ENCODE assay signal across 8 mouse cellular contexts in genomic region chr10:81996742-81997536, GRCm38 (mm10). TPM values are rescaled to one million over a fixed set of nuclear protein-coding genes. Genes with fewer than 3 reads are reported as not detected.
A peak's percentile ranks its signal among the peaks of the same experiment; 100 is the strongest.
DNase-seq lines count a peak whose midpoint lies in the region; ATAC-seq and TF ChIP-seq lines count a peak whose summit lies in the region.
"Not testable (repeated sequence)": the region's sequence is repeated elsewhere in the genome, so short reads cannot be mapped to it uniquely, and the experiment has no call there.

No protein-coding gene starts in this region.

- WGBS in forebrain, postnatal 0 days: under 1% methylated on average over 13 of the region's 48 CpGs
- WGBS in neural tube, embryonic 14.5 days: 2% methylated on average over 11 of the region's 48 CpGs

- peak; percentile 84 for DNase-seq in MEL-GATA-1-ER (ENCODE audit: extremely low read depth, low read depth)
- DNase-seq in cerebellum, adult 8-10 months: peak; percentile 58
- DNase-seq in forebrain, postnatal 0 days: peak; percentile 93
- peak; percentile 73 for DNase-seq in heart, postnatal 4 days
- peak; percentile 41 to 81 for DNase-seq in layer of hippocampus, adult 18-20 months (ENCODE audit: low spot score in 2 of 2)
- DNase-seq in lung, adult 18-20 months: peak; percentile 73 to 74
- DNase-seq in testis, postnatal 10 days (ENCODE audit: low spot score): peak; percentile 73

- H3K4me1 ChIP-seq in forebrain, postnatal 0 days (ENCODE audit: insufficient read depth); neural tube, embryonic 14.5 days (ENCODE audit: control insufficient read depth, insufficient read depth, low read length): not testable (repeated sequence)

- not testable (repeated sequence) for H3K27ac ChIP-seq in forebrain, postnatal 0 days (ENCODE audit: low read depth, low read length); neural tube, embryonic 14.5 days (ENCODE audit: low read depth, low read length)

- TF ChIP-seq CTCF in forebrain, postnatal 0 days (IDR thresholded peaks at IDR 0.05; ENCODE audit: low read depth): not testable (repeated sequence)

- not testable (repeated sequence) for H3K36me3 ChIP-seq in forebrain, postnatal 0 days (ENCODE audit: insufficient read depth); neural tube, embryonic 14.5 days (ENCODE audit: control insufficient read depth, insufficient read depth, low read length)

- H3K4me3 ChIP-seq in forebrain, postnatal 0 days (ENCODE audit: low read depth, low read length): peak overlapping the region; percentile 22
- H3K4me3 ChIP-seq in neural tube, embryonic 14.5 days (ENCODE audit: low read depth, low read length): peak overlapping the region; percentile 32

- peak; percentile 100 for ATAC-seq in forebrain, postnatal 0 days
- ATAC-seq in neural tube, embryonic 14.5 days (ENCODE audit: low read depth): peak; percentile 100

- 0 out of 2 replicates have a peak overlapping the region, but pooled peaks have one; percentile 22 for H3K9ac ChIP-seq in forebrain, postnatal 0 days
- H3K9ac ChIP-seq in neural tube, embryonic 14.5 days (replicated peaks; ENCODE audit: low read depth, low read length): not testable (repeated sequence)

- H3K27me3 ChIP-seq in forebrain, postnatal 0 days (ENCODE audit: insufficient read depth, low read length); neural tube, embryonic 14.5 days (ENCODE audit: control insufficient read depth, insufficient read depth, low read length): not testable (repeated sequence)

- not testable (repeated sequence) for H3K9me3 ChIP-seq in forebrain, postnatal 0 days (ENCODE audit: low read length); neural tube, embryonic 14.5 days (ENCODE audit: control insufficient read depth, low read length)

- H3K4me2 ChIP-seq in forebrain, postnatal 0 days (ENCODE audit: low read depth): peak overlapping the region; percentile 46
- H3K4me2 ChIP-seq in neural tube, embryonic 14.5 days (ENCODE audit: low read depth, low read length): peak overlapping the region; percentile 45

RNA-seq across cellular contexts. Expression of gene Zfp873, which starts 51.0 kb away (rescaled TPM):
- 17.2 TPM in 2 replicates for total RNA-seq in forebrain, postnatal 0 days (2014; rRNA removed)
- polyA plus RNA-seq in forebrain, postnatal 0 days (2015; fragmentation: Nextera tagmentation; extraction: Ambion mirVana): 6.7 and 9.6 TPM in 2 replicates
- total RNA-seq in heart, postnatal 4 days (2021): 10 to 100 TPM; 10.9 to 11.8 TPM
- 10 to 100 TPM; 11.4 to 13.8 TPM for total RNA-seq in layer of hippocampus, adult 18-20 months (2021)
- 14.3 and 16.1 TPM in 2 replicates for polyA plus RNA-seq in neural tube, embryonic 14.5 days (2014; fragmentation: Nextera tagmentation; extraction: Ambion mirVana)
